Mouse (Mus musculus) heart, adult 11 months (tissue): ENCODE data around the gene Oprd1.

Source experiments
- DNase-seq: peaks from one replicate; pipeline ENCODE4 v3.0.0; 2022

Oprd1 gene

DNA sequence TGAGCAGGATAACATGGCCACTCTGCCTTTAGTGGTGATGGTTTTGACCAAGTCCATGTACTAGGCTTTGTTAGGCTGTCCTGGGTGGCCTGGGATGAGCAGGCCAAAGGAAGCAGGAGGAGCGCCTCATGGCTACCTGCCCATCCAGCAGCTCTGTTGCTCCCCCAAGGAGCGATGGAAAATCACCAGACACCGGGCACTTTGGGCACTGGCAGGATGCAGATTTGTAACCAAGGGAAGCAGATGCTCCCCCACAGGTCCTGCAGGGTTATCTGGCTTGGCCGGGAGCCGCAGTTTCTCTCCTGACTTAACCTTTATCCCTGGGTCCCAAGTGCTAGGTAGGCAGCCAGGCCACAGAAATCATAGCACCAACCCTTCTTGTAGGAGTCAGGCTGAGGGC, 10.9 kb downstream of the Oprd1 start:
- DNase-seq, result no peak

- DNase-seq, result no peak
These were observed 12.0 kb downstream of the Oprd1 start for GRCm38 (mm10) chr4:132132297-132132696.

- no peak for DNase-seq
These were observed 12.5 kb downstream of the Oprd1 start for GRCm38 (mm10) chr4:132131790-132132189.

GRCm38 (mm10) chr4:132131116-132131515, 13.2 kb downstream of the Oprd1 start:
- no peak for DNase-seq

GRCm38 (mm10) chr4:132130645-132131044, 13.6 kb downstream of the Oprd1 start:
- no peak for DNase-seq

DNA sequence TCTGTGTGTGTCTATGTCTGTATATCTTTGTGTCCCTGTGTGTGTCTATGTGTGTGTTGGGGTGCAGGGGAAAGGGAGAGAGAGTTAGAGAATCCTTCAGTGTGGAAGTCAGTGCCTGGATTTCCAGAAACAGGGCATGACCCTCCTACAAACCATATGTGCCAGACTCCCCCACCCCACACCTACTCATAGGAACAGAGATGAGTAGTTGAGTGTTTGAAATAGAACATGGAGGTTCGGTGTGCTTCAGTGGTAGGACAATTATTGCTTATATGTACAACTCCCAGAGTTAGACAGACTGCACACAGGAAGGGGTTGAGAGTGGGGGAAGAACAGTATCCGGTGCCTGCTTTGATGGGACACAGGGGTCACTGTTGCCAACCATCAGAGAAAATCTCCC, 14.2 kb downstream of the Oprd1 start:
- no peak for DNase-seq

GRCm38 (mm10) chr4:132128997-132129636, 15.2 kb downstream of the Oprd1 start:
- peak; percentile 95 for DNase-seq

GRCm38 (mm10) chr4:132127091-132127490, 17.2 kb downstream of the Oprd1 start:
- DNase-seq, result no peak

GRCm38 (mm10) chr4:132123166-132123565, 21.1 kb downstream of the Oprd1 start:
- no peak for DNase-seq

GRCm38 (mm10) chr4:132121674-132122073, 22.6 kb downstream of the Oprd1 start:
- DNase-seq, result no peak

DNA sequence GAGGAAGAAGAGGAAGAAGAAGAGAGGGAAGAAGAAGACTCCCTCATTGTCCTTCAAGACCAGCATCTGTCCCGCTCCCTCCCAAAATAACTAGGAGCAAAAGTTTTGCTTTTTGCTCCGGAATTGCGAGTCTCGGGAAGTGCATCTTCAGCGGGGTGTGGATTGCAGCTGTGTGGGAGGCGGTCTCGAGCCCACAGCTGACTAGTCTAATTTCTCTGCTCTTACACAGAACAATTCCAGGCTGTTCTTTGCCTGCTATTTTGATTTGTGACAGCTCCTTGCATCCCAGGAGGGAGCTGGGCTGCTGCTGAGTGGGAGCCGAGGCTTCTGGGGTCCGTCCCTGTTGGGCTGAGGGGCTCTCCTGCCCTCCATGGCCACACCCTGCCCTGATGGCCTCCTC, 24.7 kb downstream of the Oprd1 start:
- no peak for DNase-seq

DNA sequence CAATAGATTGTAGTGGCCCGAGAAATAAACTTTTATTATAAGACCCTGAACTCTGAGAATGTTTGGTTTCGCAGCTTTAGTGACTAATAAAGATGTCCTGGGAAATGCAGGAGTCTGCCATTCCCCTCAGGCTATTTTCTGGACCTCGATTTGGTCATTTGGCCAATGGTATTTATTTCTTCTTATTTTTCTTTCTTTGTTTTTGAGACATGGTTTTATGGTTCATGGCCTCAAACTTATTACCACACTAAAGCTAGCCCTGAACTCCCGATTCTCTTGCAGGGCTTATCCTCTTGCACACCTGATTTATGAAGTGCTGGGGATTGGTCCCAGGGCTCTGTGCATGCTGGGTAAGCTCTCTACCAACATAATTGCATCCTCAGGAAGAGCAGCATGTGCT, 28.0 kb downstream of the Oprd1 start:
- no peak for DNase-seq

DNA sequence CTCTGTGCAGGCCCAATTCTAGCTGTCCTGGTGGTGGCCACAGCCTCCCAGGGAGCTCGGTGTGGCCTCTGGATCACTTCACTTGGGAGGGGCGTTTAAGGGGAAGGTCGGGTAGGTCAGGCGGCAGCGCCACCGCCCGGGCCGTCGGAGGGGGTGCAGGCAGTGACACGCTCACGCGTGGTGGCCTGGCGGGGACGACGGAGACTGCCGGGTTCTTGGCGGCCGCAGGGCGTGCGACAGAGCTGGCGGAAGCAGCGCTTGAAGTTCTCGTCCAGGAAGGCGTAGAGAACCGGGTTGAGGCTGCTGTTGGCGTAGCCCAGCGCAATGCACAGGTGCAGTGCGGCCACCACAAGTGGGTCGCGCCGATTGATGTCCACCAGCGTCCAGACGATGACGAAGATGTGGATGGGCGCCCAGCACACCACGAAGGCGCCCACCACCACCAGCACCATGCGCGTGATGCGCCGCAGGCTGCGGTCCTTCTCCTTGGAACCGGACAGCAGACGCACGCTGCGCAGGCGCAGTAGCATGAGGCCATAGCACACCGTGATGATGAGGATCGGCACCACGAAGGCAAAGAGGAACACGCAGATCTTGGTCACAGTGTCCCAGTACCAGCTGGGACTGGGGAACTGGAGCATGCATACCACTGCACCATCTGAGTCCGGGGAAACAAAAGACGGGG, 30.7 kb downstream of the Oprd1 start:
- no peak for DNase-seq

GRCm38 (mm10) chr4:132111227-132111626, 33.1 kb downstream of the Oprd1 start:
- DNase-seq, result no peak

GRCm38 (mm10) chr4:132108221-132108620, 36.1 kb downstream of the Oprd1 start:
- peak; percentile 89 for DNase-seq

- DNase-seq, result no peak
These were observed 43.1 kb downstream of the Oprd1 start for GRCm38 (mm10) chr4:132101152-132101551.

- DNase-seq, result no peak
These were observed 44.7 kb downstream of the Oprd1 start for GRCm38 (mm10) chr4:132099548-132099947.

DNA sequence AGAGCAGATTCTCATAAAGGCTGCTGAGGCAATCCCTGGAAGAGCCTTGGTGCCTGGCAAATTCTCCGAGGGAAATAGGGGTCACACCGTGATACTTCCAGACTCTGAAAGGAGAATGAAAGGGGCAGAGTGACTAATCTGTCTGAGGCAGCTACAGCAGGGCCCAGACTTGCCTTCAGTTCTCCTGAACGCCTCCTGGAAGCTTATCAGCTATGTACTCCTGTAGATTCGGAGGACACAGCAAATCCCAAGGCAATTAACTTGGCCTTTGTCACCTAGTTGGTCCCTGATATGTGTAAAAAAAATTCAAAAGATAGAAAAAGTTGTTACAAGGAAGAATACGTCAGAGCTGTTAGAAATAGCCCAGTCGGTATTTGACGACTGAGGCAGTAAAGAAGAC, 49.2 kb downstream of the Oprd1 start:
- no peak for DNase-seq

DNA sequence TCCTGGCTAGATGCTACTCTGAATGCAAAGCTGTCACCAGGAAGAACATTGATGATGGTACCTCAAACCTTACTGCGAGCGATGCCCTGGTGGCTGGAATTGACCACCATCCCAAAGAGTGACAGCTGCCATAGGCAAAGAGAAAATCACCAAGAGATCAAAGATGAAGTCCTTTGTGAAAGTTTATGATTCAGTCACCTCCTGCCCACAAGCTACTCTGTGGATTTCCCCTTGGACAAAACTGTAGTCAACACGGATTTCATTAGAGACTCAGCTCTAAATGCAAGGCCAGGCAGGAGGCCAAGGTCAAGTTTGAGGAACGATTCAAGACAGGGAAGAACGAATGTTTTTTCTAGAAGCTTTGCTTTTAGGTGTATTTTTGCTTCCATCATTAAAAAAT, 50.4 kb downstream of the Oprd1 start:
- DNase-seq, result no peak

DNA sequence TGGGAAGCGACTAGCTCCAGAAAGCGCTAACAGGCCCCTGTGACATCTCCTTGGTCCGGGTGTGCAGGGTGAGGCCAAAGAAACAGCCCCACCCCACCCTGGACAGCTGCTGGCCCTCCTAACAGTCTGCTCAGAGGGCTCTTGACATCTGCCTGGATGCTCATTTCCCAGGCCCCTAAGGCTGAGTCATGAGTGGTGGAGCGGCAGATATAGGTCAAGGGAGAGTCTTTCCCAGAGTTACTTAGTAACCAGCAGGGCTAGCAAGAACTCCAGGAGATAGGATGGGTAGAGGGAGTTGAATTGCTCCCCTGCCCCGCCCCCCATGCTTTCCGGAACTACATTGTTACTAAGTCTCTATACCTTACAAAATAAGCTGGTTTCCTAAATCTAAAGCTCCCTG, 51.1 kb downstream of the Oprd1 start:
- DNase-seq, result no peak

DNA sequence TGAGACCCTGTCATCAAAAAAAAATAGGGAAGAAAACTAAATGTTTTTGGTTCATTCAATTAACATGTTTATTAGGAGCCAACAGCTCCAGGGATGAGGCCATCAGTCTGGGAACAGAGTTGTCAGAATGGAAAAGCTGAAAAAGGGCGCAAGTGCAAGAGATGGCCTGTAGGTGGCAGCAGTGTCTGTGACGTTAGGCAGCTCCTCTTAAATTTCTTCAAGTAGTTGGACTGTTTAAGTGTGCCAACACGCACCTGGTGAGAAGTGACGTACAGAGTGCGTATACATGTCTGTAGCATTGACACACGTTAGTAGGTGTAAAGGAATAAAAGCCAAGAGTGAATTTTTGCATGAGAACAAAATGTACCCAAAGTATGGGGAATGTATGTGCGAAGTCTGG, 55.4 kb downstream of the Oprd1 start:
- no peak for DNase-seq

GRCm38 (mm10) chr4:132085114-132085513, 59.2 kb downstream of the Oprd1 start:
- no peak for DNase-seq

DNA sequence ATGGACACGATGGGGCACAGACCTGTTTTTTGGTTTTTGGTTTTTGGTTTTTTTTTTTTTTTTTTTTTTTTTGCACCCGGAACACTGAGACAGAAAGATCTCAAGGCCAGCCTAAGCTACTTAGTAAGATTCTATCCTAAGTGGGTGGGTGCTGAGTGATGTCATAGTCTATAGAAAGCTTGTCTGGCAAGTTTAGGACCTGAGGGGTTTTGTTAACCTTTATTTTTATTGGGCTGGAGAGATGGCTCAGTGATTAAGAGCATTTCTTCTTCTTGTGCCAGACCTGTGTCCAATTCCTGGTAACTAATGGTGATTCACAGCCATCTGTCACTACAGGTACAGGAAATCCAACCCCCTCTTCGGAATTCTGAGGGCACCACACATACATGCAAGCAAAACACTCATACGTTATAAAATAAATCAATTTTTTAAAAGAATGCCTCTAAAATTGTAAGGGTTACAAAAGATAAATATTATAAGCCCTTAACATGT, 63.7 kb downstream of the Oprd1 start:
- no peak for DNase-seq

DNA sequence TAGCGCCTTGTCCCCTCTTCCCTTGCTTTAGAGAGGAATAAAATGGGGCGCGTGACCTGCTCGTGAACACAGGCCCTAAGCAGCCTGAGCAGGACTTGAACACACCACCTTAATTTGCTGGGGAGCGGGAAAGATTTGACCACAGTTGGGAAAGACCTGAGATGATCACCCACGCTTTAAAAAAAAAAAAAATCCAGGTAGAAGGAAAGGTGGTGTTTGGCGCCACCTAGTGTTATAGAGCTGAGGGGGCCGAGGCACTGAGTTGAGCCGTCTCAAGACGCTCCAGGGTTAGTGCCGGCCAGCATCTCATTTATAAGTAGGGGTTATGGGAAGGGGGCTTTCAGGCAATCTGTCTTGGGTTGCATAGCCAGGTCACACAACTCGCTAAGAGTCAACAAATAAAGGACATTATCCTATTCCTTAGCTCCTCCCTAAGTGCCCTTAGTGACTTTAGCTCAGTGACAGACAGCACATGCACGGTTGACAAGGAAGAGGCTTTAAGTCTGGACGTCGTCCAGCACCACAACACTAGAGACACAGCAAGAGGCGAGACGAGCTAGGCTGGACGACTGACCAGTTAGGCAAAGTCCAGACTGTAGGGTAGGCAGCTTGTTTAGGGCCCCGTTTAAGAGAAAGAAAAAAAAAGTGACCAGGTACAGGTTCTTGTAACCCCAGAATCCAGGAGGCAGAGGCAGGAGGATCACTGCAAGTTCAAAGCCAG, 64.6 kb downstream of the Oprd1 start:
- DNase-seq, result peak; percentile 94
